Mouse (Mus musculus) yolk sac, embryonic 10.5 days (tissue): ENCODE measurements around the gene Homer3.

ENCODE experiments used
- DNase-seq: peaks from one replicate; pipeline ENCODE4 v3.0.0-alpha.2; 2017; ENCODE audit warnings: low spot score

The Homer3 gene

DNA sequence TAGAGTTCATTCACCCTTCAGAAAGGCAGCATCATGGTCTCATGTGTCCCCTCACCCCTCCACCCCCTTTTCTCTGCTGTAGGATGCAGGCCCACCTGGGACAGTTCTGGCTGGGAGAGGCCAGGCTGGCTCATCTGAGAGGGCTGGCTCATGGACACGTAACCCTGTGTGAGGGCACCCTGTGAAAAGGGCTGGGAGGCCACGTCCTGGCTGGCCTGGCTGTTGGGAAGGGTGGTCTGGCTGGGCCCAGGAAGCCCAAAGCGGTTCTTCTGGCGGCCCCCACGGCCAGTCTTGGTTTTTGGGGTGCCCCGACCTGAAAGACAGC is 50.2 kb downstream of the Homer3 start:
- no peak for DNase-seq

DNA sequence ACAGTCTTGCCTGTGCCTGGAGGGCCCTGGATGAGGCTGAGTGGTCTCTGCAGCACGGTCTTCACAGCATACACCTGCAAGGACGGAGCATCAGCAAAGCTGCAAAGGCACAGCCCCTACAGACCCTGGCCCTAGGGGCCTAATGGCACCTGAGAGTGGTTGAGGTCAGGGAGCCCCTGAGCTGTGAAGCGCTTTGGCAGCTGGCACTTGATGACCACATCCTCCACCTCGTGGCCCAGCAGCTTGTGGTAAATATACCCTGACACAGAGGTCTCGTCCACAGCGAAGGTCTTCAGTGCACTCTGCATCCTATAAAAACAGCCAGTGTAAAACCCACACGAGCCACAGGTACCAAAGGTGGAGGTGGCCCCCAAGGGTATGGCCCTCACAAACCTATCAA is 56.3 kb downstream of the Homer3 start:
- no peak for DNase-seq

DNA sequence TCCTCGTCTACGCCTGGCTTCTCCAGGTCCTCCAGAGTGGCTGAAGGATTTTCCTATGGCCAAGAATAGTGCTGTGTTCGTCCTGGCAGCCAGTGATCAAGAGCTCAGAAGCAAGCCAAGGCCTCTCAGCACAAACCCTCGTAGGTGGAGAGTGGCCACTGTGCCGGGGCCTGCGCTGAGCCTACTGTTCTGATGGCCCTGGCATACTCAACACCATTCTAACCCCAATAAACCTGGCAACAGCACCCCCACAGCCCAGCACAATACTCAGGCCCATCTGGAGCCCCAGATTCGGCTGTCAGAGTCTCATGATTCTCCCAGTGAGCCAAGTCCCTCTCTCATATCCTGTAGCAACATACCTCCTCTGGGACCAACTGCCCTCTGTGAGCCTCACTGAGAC is 58.0 kb downstream of the Homer3 start:
- DNase-seq, result no peak

DNA sequence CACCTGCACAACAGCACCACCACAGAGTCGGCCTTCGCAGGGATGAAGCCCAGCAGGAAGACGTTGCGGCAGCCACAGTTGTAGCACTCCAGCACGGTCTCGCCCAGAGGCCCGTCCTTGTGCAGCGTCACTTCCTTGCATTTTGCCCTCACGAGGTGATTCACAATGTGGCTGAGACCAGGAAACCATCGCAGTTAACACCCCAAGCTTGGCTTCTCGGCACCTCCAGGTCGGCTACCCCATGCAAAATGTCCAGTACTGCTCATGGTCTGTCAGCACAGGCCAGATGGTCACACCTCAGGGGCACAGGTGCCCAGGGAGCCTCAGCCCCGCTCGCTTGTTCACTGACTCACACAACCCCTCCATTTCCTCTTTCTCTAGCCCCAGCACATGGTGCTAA is 59.4 kb downstream of the Homer3 start:
- no peak for DNase-seq

DNA sequence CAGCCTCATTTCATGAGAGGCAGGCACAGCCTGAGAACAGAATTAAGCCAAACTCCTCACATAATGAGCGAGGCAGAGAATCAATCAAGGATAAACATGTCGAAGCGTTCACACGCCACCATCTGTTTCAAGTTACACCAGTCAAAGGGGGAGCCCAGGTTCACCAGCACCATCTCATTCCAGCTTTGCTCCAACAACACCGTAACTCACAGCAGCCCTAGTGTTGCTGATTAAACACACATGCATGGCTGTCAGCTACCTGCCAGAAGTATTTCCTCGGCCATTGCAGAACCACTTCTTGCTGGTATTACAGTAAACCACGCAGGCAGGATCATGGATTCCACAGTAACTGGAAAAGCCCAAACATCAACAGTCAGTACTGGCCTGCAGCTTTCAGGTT is 60.4 kb downstream of the Homer3 start:
- no peak for DNase-seq

DNA sequence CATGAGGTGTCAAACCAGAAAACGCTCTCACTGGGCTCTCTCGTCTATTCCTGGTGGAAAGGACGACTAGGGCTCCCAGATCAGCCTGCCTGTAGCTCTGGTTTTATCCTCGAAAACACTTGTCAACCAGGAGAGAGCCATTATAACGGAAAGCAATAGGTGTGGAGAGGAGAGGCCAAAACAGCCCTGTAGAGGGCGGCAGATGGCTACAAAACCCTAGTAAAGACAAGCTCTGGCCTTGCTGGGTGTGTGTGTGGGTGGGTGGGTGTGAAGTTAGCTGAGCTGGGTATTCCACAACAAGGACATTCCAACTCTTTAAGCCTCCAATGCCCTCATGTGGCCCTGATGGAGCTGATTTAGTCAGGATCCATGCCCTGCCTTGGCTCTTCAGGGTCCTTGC is 61.1 kb downstream of the Homer3 start:
- no peak for DNase-seq
